Mouse (Mus musculus) kidney, adult 8-10 months (tissue): ENCODE results near the gene Rgs1.

Experiments used
- DNase-seq, 2 experiments: peaks; one replicate each; pipeline ENCODE4 v3.0.0; 2022

The Rgs1 gene

GRCm38 (mm10) chr1:144248923-144249322 lies at the start of gene Rgs1:
Gene Rgs1 (minus strand): TSS chr1:144249242.
- no peak for DNase-seq

GRCm38 (mm10) chr1:144283020-144284014 lies 34.3 kb upstream of the Rgs1 start:
- DNase-seq: no peak

DNA sequence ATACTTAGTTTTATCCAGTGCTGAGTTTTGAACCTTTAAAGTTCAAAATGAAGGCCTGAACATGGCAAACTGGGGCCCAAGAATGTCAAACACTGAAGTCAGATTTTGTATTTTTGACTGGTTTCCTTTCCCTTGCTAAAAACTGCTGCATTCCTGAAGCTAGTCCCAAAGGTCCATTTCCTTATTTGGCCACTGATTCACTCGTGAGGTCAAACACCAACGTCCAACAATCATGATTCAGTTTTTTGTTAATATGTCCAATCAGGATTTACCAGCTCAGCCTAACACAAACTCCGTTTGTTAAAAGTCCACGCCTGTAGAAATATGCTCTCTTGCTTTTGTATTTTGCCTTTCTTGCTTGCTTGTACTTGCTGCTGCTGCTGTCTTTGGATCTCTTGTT lies 31.0 kb upstream of the Rgs1 start:
- no peak for DNase-seq

DNA sequence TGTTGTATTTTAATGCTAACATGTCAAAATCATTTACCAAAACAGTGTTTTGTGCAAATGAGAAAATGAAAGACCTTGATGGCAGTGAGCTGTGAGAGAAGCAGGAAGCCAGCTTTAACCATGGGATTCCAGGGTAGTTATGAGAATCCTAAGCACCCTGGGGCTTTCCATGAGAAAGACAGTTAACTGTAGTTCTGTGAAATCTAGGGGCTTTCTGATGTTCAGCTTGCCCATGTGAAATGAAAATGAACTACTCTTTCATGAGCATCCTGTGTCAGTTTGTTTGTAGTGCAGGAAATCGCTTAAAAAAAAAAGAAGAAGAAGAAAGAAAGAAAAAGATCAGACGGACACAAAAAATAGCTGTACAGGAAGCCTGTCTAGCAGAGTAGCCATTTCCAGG lies 23.9 kb upstream of the Rgs1 start:
- DNase-seq: no peak

DNA sequence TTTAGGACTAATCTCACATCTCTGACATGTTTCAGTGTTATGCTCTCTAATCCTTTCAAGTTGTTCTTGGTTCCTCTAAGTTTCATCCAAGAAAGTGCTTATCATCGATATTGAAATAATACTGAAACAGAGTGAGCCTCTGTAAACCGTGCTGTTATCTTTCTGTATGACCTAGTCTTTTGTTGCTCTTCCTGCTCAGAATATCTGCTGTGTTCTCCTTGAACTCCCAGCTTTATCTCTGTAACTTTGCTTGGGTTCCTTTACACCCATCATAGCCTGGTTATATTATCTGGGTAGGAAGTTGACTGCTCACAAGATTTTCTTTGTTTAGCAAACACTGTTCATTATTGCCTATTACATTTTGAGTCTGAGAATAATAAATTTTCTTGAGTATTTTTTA lies 20.1 kb upstream of the Rgs1 start:
- no peak for DNase-seq

DNA sequence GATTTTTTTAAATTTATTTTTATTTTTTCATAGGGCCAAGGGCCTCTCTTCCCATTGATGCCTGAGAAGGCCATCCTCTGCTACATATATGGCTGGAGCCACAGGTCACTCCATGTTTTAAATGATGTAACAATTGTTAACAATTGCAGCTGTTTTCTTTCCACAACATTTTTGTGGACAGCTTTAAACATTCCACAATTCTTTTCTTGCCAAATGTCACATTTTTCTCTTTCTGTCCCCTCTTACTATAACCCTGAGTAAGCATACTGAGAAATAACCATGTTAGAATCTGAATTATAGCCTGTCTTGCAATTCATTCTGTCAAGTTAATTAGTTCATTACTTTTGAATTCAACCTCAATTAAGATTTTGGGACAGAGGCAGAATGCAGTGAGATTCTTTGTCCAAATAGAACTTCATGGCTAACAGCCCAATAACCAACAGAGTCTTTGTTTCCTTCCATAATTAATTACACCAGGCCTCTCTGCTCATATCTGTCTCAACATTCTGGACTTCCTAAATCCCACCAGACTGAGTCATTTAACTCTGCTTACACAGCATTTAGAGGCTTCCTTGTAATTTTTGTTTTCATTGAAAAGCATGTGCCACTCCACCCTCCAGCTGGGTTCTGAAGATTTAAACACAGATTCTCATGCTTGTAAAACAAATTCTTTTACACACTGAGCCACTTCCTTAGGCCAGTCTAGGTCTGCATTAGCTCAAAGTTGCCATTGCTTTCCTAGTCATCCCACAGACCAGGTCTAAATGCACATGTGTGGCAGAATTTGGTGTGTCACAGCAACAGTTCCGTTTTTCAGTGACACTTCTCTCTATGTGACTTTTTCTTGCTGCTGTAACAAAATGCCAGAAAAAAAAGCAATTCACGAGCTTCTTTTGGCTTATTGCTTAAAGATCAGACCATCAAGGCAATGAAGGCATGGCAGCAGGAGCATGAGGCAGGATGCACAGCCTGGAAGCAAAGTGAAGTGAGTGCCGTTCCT lies 18.7 kb upstream of the Rgs1 start:
- DNase-seq: no peak

DNA sequence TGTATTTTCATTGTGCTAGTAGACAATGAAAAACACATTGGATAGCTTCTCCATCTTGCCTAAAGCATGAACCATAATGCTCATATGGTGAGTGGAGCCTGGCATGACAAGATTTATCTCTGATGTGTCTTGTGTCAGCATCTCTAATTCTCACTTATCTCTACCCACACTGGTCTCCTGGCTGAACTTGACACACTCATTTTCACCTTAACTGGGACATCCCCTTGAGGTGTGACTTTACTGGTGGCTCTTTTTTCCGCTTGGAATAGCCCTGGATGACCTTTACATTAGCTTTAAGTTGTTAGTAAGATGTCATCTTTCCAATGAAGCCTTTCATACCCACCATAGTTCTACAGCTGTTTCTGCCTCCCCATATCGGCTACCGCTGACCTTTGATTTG lies 15.0 kb upstream of the Rgs1 start:
- DNase-seq: no peak

DNA sequence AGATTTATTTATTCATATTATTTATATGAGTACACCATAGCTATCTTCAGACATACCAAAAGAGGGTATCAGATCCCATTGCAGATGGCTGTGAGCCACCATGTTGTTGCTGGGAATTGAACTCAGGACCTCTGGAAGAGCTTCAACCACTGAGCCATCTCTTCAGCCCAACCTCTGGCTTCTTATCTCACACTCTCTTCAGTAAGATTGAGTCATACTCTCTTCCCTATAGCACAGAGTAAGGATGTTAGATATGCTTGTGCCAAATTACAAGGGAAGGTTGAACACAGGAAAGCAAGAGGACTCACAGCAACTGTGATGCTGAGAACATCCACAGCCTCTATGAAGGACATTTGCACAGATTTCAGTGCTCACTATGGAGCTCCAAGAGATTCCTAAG lies 13.0 kb upstream of the Rgs1 start:
- DNase-seq: no peak

DNA sequence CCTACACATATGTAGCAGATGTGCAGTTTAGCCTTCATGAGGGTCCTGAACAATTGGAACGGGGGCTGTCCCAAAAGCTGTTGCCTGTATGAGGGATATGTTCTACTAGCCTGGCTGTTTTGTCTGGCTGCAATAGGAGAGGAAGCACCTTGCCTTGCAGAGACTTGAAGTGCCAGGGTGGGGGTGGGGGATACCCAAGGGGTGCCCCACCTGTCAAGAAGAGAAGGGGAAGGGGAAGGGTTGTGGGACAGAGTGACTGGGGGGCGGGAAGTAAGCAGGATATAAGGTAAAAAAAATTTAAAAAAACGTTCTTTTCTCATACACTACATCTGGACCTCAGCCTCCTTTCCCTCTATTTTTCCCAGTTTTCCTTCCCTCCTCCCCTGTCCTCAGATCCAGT lies 9.7 kb upstream of the Rgs1 start:
- DNase-seq: no peak

DNA sequence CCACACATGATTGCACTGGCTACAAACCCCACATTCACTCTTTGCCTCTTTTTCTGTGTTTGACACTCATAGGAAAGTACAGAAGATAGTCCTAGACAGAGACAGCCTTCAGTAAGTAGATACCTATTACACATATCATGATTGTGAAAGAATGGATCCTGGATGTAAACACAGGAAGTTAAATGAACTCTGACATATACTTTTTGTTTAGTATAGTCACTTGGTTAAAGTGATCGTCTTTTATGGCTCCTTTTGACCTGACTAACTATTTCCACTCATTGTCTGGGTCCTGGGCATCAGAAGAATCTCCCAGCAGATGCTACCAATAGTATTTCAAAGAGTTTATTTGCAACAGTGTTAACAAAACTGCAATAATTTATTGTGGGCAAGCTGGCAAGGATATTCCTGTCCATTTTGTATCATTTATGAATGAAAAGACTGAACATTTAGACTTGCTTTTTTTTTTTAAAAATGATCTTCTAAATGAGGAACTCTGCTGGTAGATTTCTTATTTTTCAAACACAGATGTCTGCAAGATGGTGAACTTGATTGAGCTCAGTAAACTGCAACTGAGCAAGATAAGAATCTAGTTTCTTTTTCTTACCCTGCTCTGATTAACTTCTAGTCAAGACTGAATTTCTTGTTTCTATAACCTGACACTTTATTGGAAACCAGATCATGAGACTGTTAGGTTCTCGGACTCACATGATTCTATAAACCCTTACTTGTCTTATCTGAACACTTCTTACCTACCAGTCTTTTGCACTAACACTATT lies 7.7 kb upstream of the Rgs1 start:
- no peak for DNase-seq

DNA sequence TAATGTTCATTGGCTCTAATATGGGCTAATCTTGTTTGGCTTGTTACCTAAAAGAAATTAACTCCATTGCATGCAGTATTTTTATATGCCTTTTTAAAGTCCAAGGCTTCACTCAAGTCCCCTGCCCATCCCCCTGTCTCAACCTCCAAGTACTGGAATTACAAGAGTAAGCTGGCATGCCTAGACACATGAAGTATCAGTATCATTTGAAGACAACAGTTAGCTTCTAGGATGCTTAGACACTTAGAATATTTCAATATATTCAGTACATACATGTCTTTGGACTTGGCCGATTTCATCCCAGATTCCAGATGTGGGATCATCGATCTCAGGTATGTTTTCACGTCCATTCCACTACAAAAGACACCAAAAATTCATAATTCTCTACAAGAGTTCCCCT lies 836 bp downstream of the Rgs1 start:
- DNase-seq: no peak

DNA sequence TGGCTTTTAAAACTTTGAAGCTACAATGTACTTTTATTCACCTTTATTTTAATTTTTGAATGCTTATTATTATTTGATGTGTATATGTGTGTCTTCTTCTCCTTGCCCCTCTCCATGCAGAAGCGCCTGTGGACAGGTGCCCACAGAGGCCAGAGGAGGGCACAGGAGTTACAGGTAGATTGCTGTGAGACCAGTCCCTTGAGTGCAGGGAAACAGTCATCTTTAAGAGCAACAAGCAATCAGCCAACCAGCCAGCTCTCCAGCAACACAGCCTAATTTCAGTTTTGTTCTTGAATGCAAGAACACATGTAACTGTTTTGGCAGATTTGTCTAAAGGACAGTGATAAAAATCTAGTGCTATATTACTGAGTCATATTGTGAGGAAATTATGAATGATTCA lies 1.7 kb downstream of the Rgs1 start:
- DNase-seq: no peak

DNA sequence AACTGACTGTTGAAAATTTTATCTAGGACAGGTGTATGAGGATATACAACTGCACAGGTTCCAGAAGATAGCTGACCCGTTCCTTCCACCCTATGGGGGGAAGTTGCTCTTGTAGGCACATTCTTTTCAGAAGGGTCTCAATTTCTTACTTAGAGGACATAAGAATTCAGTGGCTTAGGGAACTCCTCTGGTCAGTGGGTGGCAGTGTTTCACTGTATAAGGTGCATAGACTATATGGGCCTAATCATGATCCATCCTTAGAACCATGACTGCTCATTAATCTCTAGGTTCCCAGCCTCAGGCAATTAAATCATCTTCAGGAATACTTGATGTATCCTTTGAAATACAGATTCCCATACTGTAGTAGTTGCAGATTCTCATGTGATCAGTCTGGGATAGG lies 5.5 kb downstream of the Rgs1 start:
- DNase-seq: peak; percentile 4 to 28

- no peak for DNase-seq
These were observed 9.8 kb downstream of the Rgs1 start for GRCm38 (mm10) chr1:144239195-144239594.

DNA sequence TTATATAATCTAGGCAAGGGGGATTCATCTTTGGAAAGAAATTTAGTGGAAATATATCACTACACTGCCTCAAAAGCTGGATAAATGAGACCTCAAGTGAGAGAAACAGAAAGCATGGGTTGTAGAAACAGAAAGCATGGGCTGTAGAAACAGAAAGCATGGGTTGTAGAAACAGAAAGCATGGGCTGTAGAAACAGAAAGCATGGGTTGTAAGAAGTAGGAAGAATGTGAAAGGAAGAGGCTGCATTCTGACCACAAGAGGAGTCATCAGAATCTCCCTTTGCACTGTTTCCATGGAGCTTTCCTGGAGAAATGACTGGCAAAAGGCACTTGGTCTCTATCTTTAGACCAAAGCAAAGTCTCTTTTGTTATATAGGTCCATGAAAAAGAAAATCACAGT lies 33.8 kb downstream of the Rgs1 start:
- DNase-seq: no peak

DNA sequence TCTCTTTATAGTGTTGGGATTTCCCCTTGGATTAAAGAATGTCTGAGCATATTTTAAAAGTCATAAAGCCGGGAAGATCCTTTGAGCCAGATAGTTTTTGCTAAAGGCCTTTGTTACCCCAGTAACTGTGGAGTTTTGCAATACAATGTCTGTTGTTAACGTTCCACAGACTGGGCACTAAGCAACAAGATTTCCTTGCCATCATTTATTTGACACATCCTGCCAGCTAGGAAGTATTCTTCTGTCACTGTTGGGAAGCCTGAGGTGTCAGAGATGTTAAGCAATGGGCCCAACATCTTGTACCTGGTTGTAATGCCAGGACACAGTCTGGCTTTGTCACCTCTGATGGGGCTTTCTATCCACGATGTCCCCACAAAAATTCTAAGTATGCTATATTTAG lies 38.1 kb downstream of the Rgs1 start:
- no peak for DNase-seq

DNA sequence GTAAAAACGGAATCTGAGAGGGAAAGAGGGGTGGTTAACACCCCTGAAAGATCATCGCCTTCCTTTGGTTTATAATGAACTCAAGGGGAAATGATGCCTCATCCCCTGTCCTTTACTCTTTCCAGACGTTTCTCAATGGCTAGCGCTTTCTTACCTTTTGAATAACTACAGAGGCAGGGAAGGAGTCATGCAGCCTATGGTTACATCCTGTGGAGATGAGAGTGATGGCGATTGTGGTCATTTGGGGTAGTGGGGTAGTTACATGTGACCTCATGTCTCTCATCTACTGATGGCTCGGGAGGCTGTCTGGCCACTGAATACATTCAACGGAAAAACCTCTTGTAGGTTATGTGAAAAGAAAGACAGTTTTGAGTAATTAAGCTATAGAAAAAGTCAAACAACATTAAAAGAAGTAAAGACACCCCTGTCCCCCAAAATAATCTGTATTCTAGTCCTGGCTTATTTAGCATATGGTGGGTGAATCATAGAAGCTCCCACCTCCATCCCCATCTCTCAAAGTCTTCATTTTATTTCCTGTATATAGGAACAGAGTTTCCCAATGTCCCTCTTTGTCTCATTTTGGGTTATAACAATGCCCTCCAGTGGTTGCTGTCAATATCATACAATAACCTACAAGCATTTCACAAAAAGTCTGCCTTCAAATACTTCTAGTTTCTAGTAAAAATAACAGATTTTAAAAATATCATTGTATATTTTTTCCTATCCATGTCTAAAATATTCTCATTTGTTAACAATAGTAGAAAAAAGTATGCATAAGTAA lies 42.6 kb downstream of the Rgs1 start:
- DNase-seq: no peak

DNA sequence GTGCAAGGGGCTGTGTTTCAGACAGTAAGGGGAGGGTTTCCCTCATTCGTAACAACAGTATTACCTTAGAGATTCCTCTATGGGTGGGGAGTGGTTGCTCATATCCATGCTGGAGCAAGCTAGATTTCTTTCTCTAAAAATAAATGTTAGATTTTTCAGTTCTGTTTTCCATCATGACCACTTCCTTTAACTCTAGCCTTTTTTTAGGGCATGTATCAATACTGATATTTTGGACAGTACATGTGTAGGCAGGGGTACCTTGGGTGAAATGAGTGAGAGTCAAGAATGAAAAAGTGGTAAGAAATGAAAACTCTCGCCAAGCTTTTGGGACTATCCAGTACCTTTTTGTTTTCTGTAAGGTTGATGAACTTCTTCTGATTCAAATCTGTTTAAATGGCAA lies 44.3 kb downstream of the Rgs1 start:
- no peak for DNase-seq

DNA sequence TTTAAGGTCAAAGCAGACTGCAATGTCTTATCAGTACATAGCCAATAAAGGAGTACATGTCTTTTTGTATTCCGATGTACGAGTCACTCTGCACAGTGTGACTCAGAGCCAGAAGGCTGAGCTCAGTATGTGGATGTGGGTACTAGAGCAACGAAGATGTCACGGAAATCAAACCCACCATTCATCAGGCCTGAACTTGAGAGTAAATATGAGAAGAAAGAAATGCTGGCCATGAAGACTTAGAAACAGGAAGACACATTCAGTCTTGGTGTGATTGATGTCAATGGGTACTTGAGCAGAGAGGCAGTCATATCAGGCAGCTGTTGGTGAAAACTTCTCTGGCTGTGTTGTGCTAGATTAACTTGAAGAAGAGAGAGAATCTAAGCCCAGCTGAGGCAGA lies 46.1 kb downstream of the Rgs1 start:
- DNase-seq: no peak

DNA sequence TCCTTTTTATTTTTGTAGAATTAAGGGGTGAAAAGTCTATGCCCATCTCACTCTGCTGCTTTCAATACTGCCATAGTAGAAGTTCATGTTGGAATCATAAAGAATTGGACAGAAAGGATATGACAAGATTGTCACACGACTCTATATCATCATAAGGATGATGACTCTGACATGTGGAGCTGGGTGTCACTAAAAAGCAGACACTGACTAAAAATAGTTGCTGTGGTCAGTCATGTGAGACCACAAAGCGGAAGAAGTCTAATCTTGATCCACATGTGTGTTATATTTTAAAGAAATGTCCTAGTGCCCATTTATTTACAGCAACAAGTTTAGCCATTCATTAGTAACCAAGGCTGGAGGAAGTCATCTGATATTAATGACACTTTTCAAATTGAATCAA lies 48.5 kb downstream of the Rgs1 start:
- no peak for DNase-seq

- DNase-seq: no peak
These were observed 49.5 kb downstream of the Rgs1 start for GRCm38 (mm10) chr1:144199538-144199937.

DNA sequence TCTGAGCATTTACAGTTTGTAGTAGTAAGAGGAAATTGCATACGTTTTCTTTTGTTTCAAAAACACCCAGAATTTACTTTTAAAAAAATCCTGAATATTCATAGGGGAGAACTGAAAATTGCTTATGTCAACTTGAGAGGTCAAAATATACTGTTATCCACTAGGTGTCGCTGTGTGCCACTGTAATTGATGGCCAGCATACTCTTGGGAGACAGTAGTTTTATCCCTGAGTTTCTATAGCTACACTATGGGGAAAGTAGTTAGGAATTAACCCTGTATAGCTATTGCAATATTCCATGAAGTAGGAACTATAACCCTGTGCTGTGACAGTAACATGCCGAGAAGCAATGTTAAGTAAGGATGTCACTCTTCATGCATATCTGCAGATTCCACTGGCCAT lies 51.4 kb downstream of the Rgs1 start:
- peak; percentile 10 to 23 for DNase-seq
